Mouse (Mus musculus) thymus, postnatal 25 days (tissue): ENCODE results near the gene Rint1.

Source experiments
- DNase-seq: peaks from one replicate; pipeline ENCODE4 v3.0.0; 2022

Gene Rint1

DNA sequence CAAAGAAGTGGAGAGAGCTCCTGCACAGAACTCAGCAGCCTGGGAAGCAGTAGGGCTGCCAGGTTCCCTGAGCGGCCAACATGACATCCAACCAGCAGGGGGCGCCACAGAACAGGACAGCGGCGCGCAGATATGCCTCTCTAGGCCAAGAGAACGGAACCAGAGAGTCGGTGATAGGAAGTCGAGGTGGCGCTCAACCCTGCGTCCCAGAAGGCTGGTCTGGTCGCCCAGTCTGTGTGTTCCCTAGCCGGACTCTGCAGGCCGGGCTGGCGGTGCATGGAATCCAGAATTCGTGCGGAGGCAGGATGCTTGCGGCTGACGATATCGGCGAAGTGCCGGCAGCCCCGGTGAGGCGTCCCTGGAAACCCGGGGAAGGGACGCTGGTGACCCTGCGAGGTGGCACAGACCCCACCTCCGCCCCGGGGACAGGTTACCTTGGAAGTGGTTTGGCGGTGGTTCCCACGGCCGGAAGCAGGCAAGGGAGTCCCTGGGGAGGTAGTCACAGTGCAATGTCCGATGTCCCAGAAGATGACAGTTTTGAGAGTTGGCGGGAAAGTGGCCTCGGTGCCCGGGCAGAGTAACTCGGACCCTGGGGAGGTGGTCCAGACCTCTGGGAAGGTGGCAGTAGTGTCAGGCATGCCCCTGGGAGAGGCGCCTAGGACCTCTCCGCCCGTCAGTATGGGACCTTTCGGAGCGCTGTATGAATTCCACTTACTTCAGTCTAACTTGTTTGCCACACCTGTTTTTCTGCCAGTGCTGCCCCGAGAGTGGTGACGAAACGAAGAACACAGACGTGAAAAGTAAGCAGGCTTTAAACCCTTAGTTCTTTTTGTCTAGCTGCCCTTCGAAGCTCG is at the start of gene Rint1:
Gene Rint1 (plus strand): TSS at position 176 of the 854 bp plus-strand sequence.
- DNase-seq, result peak; percentile 94

DNA sequence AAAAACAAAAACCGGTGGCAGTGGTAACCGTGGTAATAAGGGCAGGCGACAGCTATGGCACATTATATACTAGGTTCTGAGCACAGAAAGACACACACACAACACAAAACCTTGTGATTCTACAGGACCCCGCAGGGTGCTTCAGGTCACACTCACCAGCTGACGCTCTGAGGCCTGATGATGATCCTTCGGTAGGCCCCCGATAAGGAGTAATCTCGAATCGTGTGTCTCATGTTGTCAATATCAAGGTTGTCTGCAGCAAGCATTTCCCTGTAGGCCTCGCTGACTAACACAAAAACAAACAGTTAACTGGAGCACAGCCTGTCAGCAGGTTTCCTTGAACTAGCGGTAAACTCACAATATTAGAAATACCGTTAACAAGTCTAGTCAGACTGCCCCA is 44.2 kb upstream of the Rint1 start:
- DNase-seq, result no peak

DNA sequence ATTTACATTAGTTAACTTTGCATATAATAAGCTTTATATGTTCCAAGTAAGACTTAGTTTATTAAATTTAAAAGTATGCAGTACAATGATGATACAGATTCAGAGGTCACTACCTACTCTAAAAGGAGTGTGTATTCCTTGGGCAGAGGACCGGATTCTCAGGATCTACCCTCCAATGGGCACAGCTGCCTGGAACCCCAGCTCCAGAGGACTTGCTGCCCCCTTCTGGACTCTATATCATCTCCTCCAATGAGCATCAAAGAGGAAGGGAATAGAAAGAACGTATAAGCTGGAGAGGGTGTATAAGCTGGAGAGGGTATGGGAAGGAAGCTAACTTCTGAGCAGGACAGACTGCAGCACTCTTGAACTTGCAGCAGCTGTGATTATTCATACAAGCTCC is 37.6 kb upstream of the Rint1 start:
- DNase-seq, result no peak

DNA sequence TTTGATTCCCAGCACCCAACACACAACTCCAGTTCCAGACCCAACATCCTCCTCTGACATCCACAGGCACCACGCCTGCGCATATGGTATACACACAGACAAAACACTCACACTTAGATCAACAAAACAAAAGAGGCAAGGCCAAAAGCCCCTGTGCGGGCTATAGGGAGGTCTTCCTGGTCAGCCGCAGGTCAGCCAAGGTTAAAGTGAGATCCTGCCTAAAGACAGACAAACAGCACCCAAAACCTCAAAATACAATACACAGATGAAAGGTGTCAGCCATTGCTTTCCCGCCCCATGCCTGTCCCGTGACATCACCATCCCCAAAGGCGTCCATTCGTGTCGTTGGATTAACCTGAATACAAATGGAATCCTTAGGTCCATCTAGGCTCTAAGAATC is 31.9 kb upstream of the Rint1 start:
- no peak for DNase-seq

DNA sequence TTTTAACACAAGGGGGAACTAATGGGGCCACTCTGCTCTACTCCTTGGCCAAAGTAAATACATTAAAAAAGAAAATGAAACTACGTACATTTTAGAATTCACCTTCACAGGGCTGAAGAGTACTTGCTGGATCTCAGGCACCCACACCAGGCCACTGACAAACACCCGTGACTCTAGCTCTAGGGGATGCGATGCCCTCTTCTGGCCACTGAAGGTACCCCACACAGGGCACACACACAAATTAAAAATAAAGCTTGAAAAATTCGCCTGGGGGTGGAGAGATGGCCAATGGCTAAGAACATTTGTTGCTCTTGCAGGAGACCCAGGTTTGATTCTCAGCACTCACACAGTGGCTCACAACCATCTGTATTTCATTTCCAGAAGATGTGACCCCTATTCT is 31.1 kb upstream of the Rint1 start:
- DNase-seq, result no peak

DNA sequence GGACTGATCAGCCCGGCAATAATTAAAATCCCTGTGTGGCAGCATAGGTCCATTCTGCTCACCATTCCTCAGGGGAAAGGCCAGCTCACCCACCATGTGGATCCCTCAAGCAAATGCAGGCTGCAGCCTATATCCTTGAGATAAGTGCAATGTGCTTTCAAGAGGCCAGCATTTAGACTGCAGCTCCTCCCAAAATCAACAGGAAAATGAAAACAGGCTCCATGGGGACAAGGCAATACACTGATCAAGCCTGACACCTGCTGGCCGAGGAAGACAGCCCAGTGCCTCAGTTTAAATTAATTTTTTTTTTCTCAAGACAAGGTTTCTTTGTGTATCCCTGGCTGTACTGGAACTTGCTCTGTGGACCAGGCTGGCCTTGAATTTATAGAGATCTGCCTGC is 28.9 kb upstream of the Rint1 start:
- peak; percentile 25 for DNase-seq

DNA sequence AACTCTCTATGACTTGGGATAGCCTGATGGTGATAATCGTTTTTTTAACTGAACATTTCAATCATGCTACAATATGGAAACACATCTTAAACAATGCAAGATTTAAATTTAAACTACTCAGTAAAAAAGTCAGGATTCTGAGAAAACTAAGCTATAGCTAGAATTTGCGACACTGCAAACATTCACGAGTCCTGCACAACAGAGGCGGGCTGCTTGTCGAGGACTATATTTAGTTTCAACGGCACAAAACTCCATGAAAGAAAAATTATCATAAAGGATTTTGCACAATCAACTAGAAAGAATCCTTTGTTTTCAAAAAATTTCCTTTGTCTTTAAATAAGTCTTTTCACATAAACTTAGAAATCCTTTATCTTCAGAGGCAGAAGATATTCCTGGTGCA is 25.0 kb upstream of the Rint1 start:
- no peak for DNase-seq

DNA sequence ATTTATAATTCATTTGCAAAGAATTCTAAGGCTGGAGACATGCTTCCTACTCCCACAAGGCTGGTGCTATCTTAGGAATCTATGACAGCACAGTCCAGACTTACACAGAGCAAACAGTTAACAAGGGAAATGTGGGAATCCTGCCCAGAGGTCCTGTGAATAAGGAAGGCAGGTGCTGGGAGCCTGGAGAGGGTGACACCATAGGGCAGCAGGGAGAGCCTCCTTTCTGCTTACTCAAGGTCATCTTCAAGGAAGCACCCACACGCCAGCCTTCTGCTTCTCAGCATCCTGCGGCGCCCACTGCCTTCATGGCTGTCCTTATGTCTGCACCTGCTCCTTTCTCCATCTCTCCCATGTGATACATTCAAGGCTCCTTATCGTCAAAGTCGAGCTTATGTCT is 23.0 kb upstream of the Rint1 start:
- DNase-seq, result no peak

DNA sequence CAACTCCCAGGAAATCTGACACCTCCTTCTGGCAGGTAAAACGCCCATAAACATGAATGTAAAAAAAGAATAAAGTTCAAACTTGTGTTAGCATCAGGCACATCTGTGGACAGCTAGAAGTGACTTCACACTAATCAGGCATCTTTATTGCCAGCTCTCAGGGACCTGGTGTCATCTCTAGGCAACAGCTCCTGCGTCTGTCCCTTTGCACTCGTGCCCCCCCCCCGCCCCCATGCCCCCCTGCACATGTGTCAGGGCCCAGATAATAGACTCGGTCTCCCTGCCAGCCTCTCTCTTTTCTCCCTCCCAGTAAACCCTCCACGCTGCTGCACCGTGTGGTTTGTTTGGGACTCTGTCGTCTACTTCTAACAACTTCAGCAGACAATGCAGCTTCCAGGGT is 16.4 kb upstream of the Rint1 start:
- DNase-seq, result no peak

DNA sequence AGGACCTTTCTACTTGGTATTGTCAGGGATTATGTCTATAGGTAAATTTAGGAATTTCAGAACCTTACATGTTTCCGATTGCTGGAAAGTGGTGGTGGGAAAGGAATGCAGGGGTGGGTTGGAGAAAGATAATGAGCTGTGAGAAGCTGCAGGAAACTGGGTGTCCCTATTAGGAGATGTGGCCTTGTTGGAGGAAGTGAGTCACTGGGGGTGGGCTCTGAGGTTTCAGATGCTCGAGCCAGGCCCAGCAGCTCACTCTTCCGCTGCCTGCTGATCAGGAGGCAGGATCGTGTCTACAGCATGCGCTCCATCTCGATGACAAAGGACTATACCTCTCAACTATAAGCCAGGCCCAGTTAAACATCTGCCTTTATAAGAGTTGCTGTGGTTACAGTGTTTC is 13.3 kb upstream of the Rint1 start:
- no peak for DNase-seq

DNA sequence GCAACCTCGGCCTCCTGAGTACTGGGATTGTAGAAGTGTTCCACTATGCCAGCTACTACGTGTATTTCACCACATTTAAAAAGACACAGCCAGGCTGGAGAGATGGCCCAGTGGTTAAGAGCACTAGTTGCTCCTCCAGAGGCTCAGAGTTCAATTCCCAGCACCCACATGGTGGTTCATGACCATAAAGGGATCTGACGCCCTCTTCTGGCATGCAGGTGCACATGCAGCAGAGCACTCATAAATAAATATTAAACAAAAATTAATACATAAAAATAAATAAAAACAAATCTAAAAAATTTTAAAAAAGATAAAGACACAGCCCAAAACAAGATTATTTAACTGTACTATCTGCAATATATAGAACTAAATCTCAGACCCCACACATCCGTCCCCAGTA is 7.0 kb upstream of the Rint1 start:
- DNase-seq, result no peak

DNA sequence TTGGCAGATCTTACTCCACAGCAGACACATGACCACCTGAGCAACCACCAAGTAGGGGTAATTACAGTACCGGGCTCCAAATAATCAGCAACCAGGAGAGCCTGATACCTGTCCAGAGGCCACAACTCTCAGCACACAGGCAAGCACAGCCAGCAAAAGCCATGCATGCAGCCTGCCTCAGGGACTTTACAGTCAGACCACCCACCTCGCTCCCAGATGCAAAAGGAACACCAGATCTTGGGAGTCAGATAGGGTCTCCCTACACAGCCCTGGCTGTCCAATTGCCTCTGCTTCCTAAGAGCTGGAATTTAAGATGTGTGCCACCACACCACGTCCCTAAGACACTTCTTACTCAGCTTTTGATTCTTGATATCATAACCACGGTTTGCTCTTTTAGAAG is 6.3 kb upstream of the Rint1 start:
- DNase-seq, result no peak

DNA sequence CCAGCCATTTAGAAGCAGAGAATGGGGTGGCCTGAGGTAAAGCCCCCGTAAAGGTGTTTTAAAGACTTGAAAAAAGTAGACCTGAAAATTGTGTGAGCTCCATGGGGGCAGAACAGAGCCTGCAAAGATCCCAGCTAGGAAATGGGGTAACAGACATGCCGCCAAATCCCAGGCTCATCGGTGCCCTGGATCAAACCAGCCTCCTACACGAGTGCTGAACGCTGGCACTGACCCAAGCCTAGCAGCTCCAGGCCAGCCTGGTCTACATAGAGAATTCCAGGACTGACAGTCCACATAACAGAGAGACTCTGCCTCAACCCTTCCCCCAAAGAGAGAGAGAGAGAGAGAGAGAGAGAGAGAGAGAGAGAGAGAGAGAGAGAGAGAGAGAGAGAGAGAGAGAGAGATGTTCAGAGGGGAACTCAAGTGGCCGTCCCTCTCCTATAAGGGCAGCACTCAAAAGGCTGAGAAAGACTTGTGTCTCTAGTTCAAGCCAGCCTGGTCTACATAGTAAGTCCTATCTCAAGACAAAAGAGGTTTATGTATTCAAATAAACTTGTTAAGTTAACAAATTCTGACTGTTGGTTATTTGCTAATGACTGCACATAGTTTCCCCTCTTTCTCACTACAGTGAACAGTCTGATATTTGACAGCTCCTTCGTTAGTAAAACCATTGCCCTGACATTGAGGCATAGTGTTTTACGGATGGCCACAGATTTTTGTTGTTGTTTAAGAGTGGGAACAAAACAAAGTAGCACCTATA is 5.3 kb upstream of the Rint1 start:
- DNase-seq, result no peak

DNA sequence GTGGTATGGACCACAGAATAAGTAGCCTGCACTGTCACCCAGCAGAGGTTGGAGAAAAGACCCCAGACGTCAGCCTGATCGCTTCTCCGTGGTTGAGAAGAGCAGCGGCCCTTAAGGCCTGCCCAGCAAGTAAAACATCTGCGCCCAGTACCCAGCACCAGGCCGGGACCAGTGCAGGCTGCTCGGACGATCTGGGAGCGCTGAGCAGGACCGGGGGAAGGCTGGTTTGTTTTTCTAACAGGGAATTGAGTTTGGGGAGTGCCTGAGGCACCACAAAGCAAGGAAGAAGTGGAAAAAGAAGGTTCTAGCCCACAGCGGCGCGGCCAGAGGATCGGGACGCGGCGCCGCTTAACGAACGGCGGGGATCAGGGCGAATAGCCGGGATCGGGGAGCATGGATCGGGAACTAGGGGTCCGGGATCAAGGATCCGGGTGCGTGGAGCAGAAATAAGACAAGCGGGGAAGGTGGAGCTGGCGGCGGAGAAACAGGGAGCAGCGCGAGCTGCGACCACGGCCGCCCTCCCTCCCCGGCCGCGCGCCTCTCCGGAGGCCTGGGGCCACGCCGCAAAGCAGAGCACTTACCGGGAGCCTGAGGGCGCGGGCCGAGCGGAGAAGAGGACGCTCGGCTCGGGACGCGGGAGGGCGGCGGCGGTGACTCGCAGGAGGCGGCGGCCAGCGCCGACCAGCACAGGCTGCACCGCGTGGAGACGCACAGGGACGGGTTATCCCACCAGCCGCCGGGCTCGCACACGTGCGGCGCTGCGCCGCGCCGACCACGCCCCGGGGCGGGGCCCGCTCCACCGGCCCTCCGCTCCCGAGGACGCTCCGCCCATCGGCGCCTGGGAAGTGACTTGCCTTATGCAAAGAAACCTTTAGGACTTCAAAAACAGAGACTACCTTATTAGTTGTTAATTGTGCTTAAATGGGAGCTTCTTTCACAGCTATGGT is 4.3 kb upstream of the Rint1 start, which contains the start of gene Pus7:
Gene Pus7 (minus strand): TSS at position 781 of the 947 bp plus-strand sequence.
- DNase-seq, result peak; percentile 80

DNA sequence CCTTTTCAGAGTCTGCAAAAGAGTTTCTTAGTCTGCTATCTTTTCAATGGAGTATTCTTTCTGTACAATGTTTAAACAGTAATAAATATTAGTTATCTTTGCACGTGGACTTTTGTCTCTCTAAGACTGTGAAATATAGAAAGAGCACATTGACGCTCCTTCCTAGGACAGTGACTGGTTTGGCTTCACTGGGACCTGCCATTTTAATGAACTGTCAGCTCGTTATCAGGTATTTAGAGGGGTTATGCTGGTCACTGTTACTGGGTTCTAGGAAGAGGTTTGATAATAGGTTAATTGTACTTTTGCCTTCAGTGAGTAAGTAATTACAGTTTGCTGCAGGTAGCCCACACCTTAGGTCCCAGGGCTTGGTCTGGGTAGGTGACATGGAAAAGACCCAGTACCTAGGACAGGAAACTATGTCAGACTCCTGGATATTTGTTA is 899 bp downstream of the Rint1 start:
- no peak for DNase-seq

DNA sequence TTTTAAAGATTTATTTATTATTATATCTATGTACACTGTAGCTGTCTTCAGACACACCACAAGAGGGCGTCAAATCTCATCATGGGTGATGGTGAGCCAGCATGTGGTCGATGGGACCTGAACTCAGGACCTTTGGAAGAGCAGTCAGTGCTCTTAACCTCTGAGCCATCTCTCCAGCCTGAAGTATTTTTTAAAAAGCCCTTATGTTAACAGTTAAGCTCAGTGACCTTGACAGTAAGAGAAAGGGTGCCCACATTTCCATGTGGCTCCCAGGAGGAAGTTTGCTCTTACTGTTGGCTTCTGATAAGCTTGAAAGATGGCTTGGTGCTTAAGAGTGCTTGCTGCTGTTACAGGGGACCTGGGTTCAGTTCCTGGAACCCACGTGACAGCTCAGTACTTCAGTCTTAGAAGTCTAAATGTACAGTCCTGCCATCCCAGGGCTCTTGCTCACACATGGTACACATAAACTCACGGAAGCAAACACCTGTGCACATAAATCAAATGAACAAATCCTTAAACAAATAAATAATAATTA is 1.6 kb downstream of the Rint1 start:
- no peak for DNase-seq

DNA sequence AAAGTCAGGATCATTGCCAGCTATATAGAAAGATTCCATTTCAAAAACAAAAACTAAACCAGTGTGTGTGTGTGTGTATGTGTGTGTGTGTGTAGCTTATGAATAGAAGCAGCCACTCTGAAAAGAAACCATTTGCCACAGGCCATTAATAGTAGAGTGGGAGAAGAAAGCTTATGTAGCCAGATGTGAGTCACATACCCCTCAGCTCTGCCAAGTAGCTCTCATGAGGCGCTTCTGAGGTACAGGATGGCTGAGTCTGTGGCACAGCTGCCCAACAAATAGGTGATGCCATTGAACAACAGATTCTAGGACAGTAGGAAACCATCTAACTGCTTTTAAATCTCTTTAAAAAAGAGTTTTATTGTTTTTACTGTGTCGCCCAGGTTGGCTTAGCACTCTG is 5.2 kb downstream of the Rint1 start:
- DNase-seq, result no peak

DNA sequence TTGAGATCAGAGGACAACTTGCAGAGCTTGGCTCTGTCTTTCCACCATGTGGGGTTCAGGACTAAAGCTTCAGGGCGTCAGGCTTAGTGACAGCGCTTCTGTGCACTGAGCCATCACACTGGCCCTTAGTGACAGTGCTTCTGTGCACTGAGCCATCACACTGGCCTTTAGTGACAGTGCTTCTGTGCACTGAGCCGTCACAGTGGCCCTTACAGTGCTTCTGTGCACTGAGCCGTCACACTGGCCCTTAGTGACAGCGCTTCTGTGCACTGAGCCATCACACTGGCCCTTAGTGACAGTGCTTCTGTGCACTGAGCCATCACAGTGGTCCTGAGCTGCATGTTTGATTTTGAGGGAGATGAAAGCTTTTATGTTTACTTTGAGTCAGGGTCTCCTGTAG is 27.3 kb downstream of the Rint1 start:
- no peak for DNase-seq

DNA sequence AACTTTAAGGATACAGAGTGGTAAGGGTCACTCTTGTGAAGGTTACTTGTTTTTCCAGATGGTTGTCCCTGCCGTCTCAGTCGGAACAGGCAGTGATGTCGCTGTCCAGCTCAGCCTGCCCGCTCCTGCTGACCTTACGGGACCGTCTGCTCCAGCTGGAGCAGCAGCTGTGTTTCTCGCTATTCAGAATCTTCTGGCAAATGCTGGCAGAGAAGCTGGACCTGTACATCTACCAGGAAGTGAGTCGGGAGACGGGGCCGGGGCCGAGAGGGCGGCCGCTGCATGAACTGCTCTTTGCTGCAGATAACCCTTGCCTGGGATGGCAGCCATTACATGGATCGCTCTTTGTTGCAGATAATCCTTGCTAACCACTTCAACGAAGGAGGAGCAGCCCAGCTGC is 29.2 kb downstream of the Rint1 start:
- no peak for DNase-seq

DNA sequence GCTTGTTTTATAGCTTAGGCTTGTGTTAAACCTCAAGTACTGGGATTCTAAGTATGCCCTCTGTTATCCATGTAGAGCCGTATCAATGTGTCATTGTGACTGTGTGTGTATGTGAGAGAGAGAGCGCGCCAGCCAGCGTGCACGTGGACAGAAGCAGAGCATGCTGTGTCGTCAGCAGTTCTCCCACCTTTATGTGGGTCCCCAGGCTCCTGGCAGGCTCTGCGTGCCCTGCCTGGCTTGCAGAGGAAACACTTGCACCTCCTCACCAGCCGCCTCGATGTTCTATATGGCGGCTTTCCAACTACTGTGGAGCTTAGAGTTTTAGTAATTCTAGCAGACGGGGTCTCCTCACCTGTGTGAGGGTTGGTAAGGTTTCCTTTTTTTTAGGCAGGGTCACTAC is 34.8 kb downstream of the Rint1 start:
- DNase-seq, result no peak

DNA sequence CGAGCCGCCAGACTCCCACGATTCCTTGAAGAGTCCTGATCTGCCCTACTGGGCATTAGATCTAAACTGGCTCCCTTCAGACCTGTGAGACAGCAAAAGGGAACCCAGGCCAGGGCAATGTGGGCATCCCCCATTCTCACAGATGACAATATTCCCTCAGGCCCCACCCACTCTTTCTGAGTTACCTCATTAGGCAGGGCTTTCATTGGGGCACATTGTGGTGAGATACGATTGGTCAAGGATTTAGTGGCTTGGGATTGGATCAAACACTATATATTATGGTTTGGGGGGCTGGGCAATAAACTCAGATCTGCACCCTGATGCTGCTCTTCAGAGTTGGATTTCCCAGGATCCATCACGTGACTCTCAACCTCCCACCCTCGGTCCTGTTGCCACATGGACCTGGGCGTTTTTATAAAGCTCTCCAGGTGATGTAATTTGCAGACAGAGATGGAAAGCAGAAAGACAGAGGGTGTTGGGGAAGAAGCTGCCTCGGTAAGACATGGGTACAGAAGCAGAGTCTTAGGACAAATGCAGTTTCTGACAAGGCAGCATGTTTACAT is 36.7 kb downstream of the Rint1 start:
- no peak for DNase-seq

DNA sequence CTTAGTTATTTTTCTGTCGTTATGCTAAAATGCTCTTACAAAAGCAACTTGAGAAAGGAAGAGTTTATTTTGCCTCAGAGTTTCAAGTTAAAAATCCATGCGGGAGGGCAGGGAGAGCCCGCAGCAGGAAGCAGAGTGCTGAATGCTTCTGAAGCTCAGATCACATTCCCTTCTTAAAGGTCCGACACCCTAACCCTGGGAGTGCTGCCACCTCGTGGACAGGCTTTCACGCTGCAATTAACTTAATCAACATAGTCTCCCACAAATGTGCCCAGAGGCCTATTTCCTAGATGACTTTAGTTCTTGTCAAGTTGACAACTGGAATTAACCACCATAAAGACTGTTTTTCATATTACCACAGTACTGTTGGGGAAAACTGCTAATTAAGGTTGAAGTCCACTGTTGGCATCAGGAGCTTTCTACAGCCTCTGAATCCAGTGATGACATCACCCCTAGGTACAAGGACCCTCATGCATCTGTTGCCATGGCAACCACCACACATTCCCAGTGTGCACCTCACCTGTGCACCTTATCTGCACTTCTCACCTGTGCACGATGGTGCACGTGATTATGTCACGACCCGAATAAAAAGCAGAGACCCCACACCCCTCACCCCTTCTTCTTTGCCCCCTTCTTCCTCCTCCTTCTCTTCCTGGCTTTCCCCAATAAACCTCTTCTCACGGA is 39.0 kb downstream of the Rint1 start:
- DNase-seq, result peak; percentile 75
